Mouse (Mus musculus) kidney, embryonic 15.5 days (tissue): ENCODE measurements at regions not wholly inside any gene's neighbourhood (a gene's known extent, or its start where the extent isn't known, plus 50 kb on each side); places are given as distances from the start of the nearest gene placed in this dataset.

Experiments
- ATAC-seq: fragments of 200-750 bp; cut with Nextera tagmentation; replicated peaks from 2 replicates; pipeline ENCODE4 v1.8.0; 2017; ENCODE audit warnings: moderate TSS enrichment; ENCODE audit not compliant: low FRiP score
- H3K27ac ChIP-seq: fragments of 300-500 bp; sonication (generic); 2 replicates; pipeline ENCODE4 v1.5.1; 2015; ENCODE audit warnings: mild to moderate bottlenecking, inconsistent platforms
- H3K27me3 ChIP-seq: fragments of 300-500 bp; sonication (generic); 2 replicates; pipeline ENCODE4 v1.6.1; 2015; ENCODE audit warnings: inconsistent platforms
- H3K36me3 ChIP-seq: fragments of 300-500 bp; sonication (generic); 2 replicates; pipeline ENCODE4 v1.6.1; 2015; ENCODE audit warnings: inconsistent platforms
- H3K4me1 ChIP-seq: fragments of 300-500 bp; sonication (generic); 2 replicates; pipeline ENCODE4 v1.6.1; 2015; ENCODE audit warnings: inconsistent platforms
- H3K4me2 ChIP-seq: fragments of 300-500 bp; sonication (generic); 2 replicates; pipeline ENCODE4 v1.6.1; 2015; ENCODE audit warnings: moderate library complexity, mild to moderate bottlenecking, inconsistent platforms
- H3K4me3 ChIP-seq: fragments of 300-500 bp; sonication (generic); replicated peaks from 2 replicates; pipeline ENCODE4 v1.5.1; 2015; ENCODE audit warnings: mild to moderate bottlenecking, inconsistent platforms
- H3K9ac ChIP-seq: fragments of 300-500 bp; sonication (generic); 2 replicates; pipeline ENCODE4 v1.6.1; 2015; ENCODE audit warnings: mild to moderate bottlenecking, inconsistent platforms
- H3K9me3 ChIP-seq: fragments of 300-500 bp; sonication (generic); replicated peaks from 2 replicates; pipeline ENCODE4 v1.6.1; 2016; ENCODE audit warnings: inconsistent platforms
- WGBS: fragments of 180-500 bp; shearing (Covaris S2); methylation state at CpG from one replicate; pipeline ENCODE4 v1.1.7; 2015; ENCODE audit warnings: mixed read lengths; 5-methylcytosine and 5-hydroxymethylcytosine counted together

- Histone ChIP-seq H3K36me3 (no peaks in the 10 kb centered on the region), H3K9ac (no peak overlapping the region), H3K4me2 (no peak overlapping the region), H3K4me3 (no peak overlapping the region), H3K9me3 (no peaks in the 10 kb centered on the region), H3K27ac (no peak overlapping the region), H3K27me3 (no peaks in the 10 kb centered on the region), H3K4me1 (no peaks in the 10 kb centered on the region)
- 75% methylated on average over 6 of the region's 6 CpGs for WGBS
- ATAC-seq: no peak
Measured at GRCm38 (mm10) chr2:123385622-123386418, 620.8 kb downstream of the Sqor start.

- Histone ChIP-seq H3K4me1 (no peaks in the 10 kb centered on the region), H3K4me3 (no peak overlapping the region), H3K4me2 (no peak overlapping the region), H3K9me3 (no peaks in the 10 kb centered on the region), H3K27ac (no peak overlapping the region), H3K27me3 (no peaks in the 10 kb centered on the region), H3K9ac (no peak overlapping the region), H3K36me3 (no peaks in the 10 kb centered on the region)
- ATAC-seq: no peak
- 74% methylated on average over 7 of the region's 7 CpGs for WGBS
Measured at GRCm38 (mm10) chr2:123386773-123387604, 622.0 kb downstream of the Sqor start.

- no peaks in the 10 kb centered on the region for H3K4me1 ChIP-seq
- no peaks in the 10 kb centered on the region for H3K27me3 ChIP-seq
- H3K9ac ChIP-seq: no peak overlapping the region
- H3K4me3 ChIP-seq: no peak overlapping the region
- no peak overlapping the region for H3K4me2 ChIP-seq
- WGBS: 82% methylated on average over 1 of the region's 1 CpGs
- H3K9me3 ChIP-seq: no peaks in the 10 kb centered on the region
- no peaks in the 10 kb centered on the region for H3K36me3 ChIP-seq
- no peak for ATAC-seq
- H3K27ac ChIP-seq: no peak overlapping the region
Measured at GRCm38 (mm10) chr2:123390981-123391380, 625.9 kb downstream of the Sqor start.

- Histone ChIP-seq H3K4me1 (no peaks in the 10 kb centered on the region), H3K9me3 (no peaks in the 10 kb centered on the region), H3K36me3 (no peaks in the 10 kb centered on the region), H3K27me3 (no peaks in the 10 kb centered on the region), H3K4me3 (no peak overlapping the region), H3K4me2 (no peak overlapping the region), H3K9ac (no peak overlapping the region), H3K27ac (no peak overlapping the region)
- 88% methylated on average over 3 of the region's 3 CpGs for WGBS
- no peak for ATAC-seq
Measured at GRCm38 (mm10) chr2:123394296-123394695, 629.3 kb downstream of the Sqor start.

GRCm38 (mm10) chr2:123397551-123397950 is 632.5 kb downstream of the Sqor start:
- Histone ChIP-seq H3K36me3 (no peaks in the 10 kb centered on the region), H3K4me2 (no peak overlapping the region), H3K27me3 (no peaks in the 10 kb centered on the region), H3K9me3 (no peaks in the 10 kb centered on the region), H3K4me1 (no peaks in the 10 kb centered on the region), H3K4me3 (no peak overlapping the region), H3K27ac (no peak overlapping the region), H3K9ac (no peak overlapping the region)
- no peak for ATAC-seq
- WGBS: 35% methylated on average over 1 of the region's 1 CpGs

GRCm38 (mm10) chr2:123401064-123401463 is 636.0 kb downstream of the Sqor start:
- no peak overlapping the region for H3K4me2 ChIP-seq
- ATAC-seq: no peak

GRCm38 (mm10) chr2:123409075-123409474 is 644.0 kb downstream of the Sqor start:
- Histone ChIP-seq H3K36me3 (no peaks in the 10 kb centered on the region), H3K9ac (no peak overlapping the region), H3K4me1 (no peaks in the 10 kb centered on the region), H3K4me2 (no peak overlapping the region), H3K27ac (no peak overlapping the region), H3K9me3 (no peaks in the 10 kb centered on the region), H3K27me3 (no peaks in the 10 kb centered on the region), H3K4me3 (no peak overlapping the region)
- 82% methylated on average over 3 of the region's 3 CpGs for WGBS
- no peak for ATAC-seq

More at GRCm38 (mm10) chr2:123401064-123401463, 636.0 kb downstream of the Sqor start:
- no peak overlapping the region for H3K27ac ChIP-seq
- H3K4me1 ChIP-seq: no peaks in the 10 kb centered on the region
- H3K4me3 ChIP-seq: no peak overlapping the region
- no peaks in the 10 kb centered on the region for H3K27me3 ChIP-seq
- no peak overlapping the region for H3K9ac ChIP-seq
- no peaks in the 10 kb centered on the region for H3K9me3 ChIP-seq
- no peaks in the 10 kb centered on the region for H3K36me3 ChIP-seq

- Histone ChIP-seq H3K4me2 (no peak overlapping the region), H3K27ac (no peak overlapping the region), H3K4me3 (no peak overlapping the region), H3K4me1 (no peaks in the 10 kb centered on the region), H3K9me3 (no peaks in the 10 kb centered on the region), H3K9ac (no peak overlapping the region), H3K27me3 (no peaks in the 10 kb centered on the region), H3K36me3 (no peaks in the 10 kb centered on the region)
- ATAC-seq: no peak
- WGBS: 68% methylated on average over 5 of the region's 5 CpGs
Measured at GRCm38 (mm10) chr2:123458034-123458677, 631.6 kb upstream of the Sema6d start.

GRCm38 (mm10) chr2:123473840-123474239 is 615.9 kb upstream of the Sema6d start:
- 57% methylated on average over 2 of the region's 2 CpGs for WGBS
- H3K4me2 ChIP-seq: no peak overlapping the region
- H3K36me3 ChIP-seq: no peaks in the 10 kb centered on the region
- no peak overlapping the region for H3K4me3 ChIP-seq
- no peaks in the 10 kb centered on the region for H3K9me3 ChIP-seq
- no peaks in the 10 kb centered on the region for H3K4me1 ChIP-seq
- no peak overlapping the region for H3K27ac ChIP-seq
- no peak overlapping the region for H3K9ac ChIP-seq
- H3K27me3 ChIP-seq: no peaks in the 10 kb centered on the region
- no peak for ATAC-seq

- H3K27me3 ChIP-seq: no peaks in the 10 kb centered on the region
- ATAC-seq: no peak
- H3K4me1 ChIP-seq: no peaks in the 10 kb centered on the region
- H3K27ac ChIP-seq: no peak overlapping the region
- H3K36me3 ChIP-seq: no peaks in the 10 kb centered on the region
- no peak overlapping the region for H3K4me2 ChIP-seq
- no peak overlapping the region for H3K4me3 ChIP-seq
- 56% methylated on average over 1 of the region's 1 CpGs for WGBS
- H3K9ac ChIP-seq: no peak overlapping the region
- H3K9me3 ChIP-seq: no peaks in the 10 kb centered on the region
Measured at GRCm38 (mm10) chr2:123486681-123487080, 603.1 kb upstream of the Sema6d start.

GRCm38 (mm10) chr2:123506162-123506561 is 583.6 kb upstream of the Sema6d start:
- Histone ChIP-seq H3K9me3 (no peaks in the 10 kb centered on the region), H3K36me3 (no peaks in the 10 kb centered on the region), H3K27me3 (no peaks in the 10 kb centered on the region), H3K4me1 (no peaks in the 10 kb centered on the region), H3K27ac (no peak overlapping the region), H3K4me3 (no peak overlapping the region), H3K4me2 (no peak overlapping the region), H3K9ac (no peak overlapping the region)
- ATAC-seq: no peak
- 73% methylated on average over 1 of the region's 1 CpGs for WGBS

- ATAC-seq: no peak
- H3K4me1 ChIP-seq: no peaks in the 10 kb centered on the region
- H3K9me3 ChIP-seq: no peaks in the 10 kb centered on the region
- H3K27ac ChIP-seq: no peak overlapping the region
- no peak overlapping the region for H3K4me2 ChIP-seq
- H3K4me3 ChIP-seq: no peak overlapping the region
- H3K27me3 ChIP-seq: no peaks in the 10 kb centered on the region
- no peaks in the 10 kb centered on the region for H3K36me3 ChIP-seq
- no peak overlapping the region for H3K9ac ChIP-seq
Measured at GRCm38 (mm10) chr2:123507095-123507494, 582.7 kb upstream of the Sema6d start.
